Mouse (Mus musculus) MEL (cell line): ENCODE measurements at regions not wholly inside any gene's neighbourhood (a gene's known extent, or its start where the extent isn't known, plus 50 kb on each side); places are given as distances from the start of the nearest gene placed in this dataset.

Source experiments
- CHD1 ChIP-seq: IDR thresholded peaks from 2 replicates; pipeline ENCODE4 v1.6.1; 2012; ENCODE audit warnings: low read depth, mild to moderate bottlenecking, inconsistent platforms, low read length, improper control_type of control experiment
- CTCF ChIP-seq, 3 experiments: IDR thresholded peaks in 2 of 3; conservative IDR thresholded peaks in 1 of 3; 2 replicates each; pipeline ENCODE4 v1.5.1; 2011 to 2012; ENCODE audit warnings: low read length in 3 of 3, low read depth in 2 of 3, mild to moderate bottlenecking in 2 of 3, improper control_type of control experiment in 1 of 3, inconsistent platforms in 1 of 3, mixed read lengths in 1 of 3, moderate library complexity in 1 of 3; ENCODE audit not compliant: control insufficient read depth in 1 of 3, insufficient read depth in 1 of 3, poor library complexity in 1 of 3, severe bottlenecking in 1 of 3
- EP300 ChIP-seq, 2 experiments: IDR thresholded peaks; 2 replicates each; pipeline ENCODE4 v1.6.1; 2011; ENCODE audit warnings: improper control_type of control experiment in 2 of 2, low read length in 2 of 2, low read depth in 1 of 2, mild to moderate bottlenecking in 1 of 2
- GABPA ChIP-seq: IDR thresholded peaks from 2 replicates; pipeline ENCODE4 v1.6.1; 2012; ENCODE audit warnings: low read depth, mild to moderate bottlenecking, inconsistent platforms, low read length, improper control_type of control experiment, moderate library complexity
- GATA1 ChIP-seq: IDR thresholded peaks from 2 replicates; pipeline ENCODE4 v1.6.1; 2011; ENCODE audit warnings: low read depth, low read length, improper control_type of control experiment
- MAX ChIP-seq: IDR thresholded peaks from 2 replicates; pipeline ENCODE4 v1.6.1; 2011; ENCODE audit warnings: low read length, improper control_type of control experiment
- NRF1 ChIP-seq: IDR thresholded peaks from 2 replicates; pipeline ENCODE4 v1.6.1; 2014; ENCODE audit warnings: low read depth, mild to moderate bottlenecking, inconsistent platforms, low read length, improper control_type of control experiment, moderate library complexity; ENCODE audit not compliant: poor library complexity, insufficient read depth, severe bottlenecking
- POLR2AphosphoS2 ChIP-seq: IDR thresholded peaks from 2 replicates; pipeline ENCODE4 v1.6.1; 2011; ENCODE audit warnings: low read length, improper control_type of control experiment
- RAD21 ChIP-seq: IDR thresholded peaks from 2 replicates; pipeline ENCODE4 v1.6.1; 2011; ENCODE audit warnings: mild to moderate bottlenecking, low read depth, low read length, improper control_type of control experiment
- SMC3 ChIP-seq: IDR thresholded peaks from 2 replicates; pipeline ENCODE4 v1.6.1; 2011; ENCODE audit warnings: low read depth, low read length, improper control_type of control experiment
- USF1 ChIP-seq: IDR thresholded peaks from 2 replicates; pipeline ENCODE4 v1.6.1; 2014; ENCODE audit warnings: low read depth, mild to moderate bottlenecking, inconsistent platforms, low read length, improper control_type of control experiment, moderate library complexity
- ZKSCAN1 ChIP-seq: IDR thresholded peaks from 2 replicates; pipeline ENCODE4 v1.6.1; 2012; ENCODE audit warnings: low read depth, mild to moderate bottlenecking, inconsistent platforms, low read length, improper control_type of control experiment, moderate library complexity

DNA sequence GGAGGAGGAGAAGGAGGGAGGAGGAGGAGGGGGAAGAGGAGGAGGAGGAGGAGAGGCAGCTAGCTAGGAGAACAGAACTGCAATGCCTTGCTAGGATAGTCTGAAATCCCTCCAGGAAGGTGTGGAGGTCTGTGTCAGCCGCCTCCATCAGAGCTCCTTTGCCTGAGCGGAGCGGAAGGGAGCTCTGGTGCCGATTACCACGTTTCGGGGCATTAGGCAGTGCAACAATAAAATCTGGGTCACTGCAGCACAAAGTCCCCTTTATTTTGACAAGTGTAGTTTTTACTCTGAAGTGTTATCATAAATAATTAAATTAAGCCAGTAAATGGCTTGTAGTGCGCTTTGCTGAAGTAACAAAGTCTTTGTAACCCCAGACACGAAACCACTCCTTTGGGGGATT is 104.0 kb downstream of the Ephb3 start:
- no peak for TF ChIP-seq EP300 (IDR thresholded peaks at IDR 0.05; ENCODE audit: low read depth in 1 of 2, low read length in 2 of 2)
- no peak for TF ChIP-seq CTCF (IDR thresholded peaks at IDR 0.05 in 2 of 3, conservative IDR thresholded peaks at IDR 0.05 in 1 of 3; ENCODE audit: control insufficient read depth in 1 of 3, insufficient read depth in 1 of 3, low read depth in 2 of 3, low read length in 3 of 3, poor library complexity in 1 of 3, severe bottlenecking in 1 of 3)
- no peak for TF ChIP-seq NRF1
- no peak for TF ChIP-seq RAD21
- no peak for TF ChIP-seq POLR2AphosphoS2
- TF ChIP-seq GATA1 = no peak
- no peak for TF ChIP-seq ZKSCAN1
- TF ChIP-seq CHD1 = no peak
- no peak for TF ChIP-seq USF1
- no peak for TF ChIP-seq GABPA
- no peak for TF ChIP-seq SMC3
- TF ChIP-seq MAX = no peak
